Mouse (Mus musculus) mesoderm, embryonic 11.5 days (tissue): ENCODE data around the gene Mtus2.

Source experiments
- DNase-seq: peaks from one replicate; pipeline ENCODE4 v3.0.0-alpha.2; 2012; ENCODE audit warnings: low read depth, low spot score

The Mtus2 gene

GRCm38 (mm10) chr5:147957592-147958271, 612 bp downstream of the Mtus2 start:
- peak; percentile 48 for DNase-seq

GRCm38 (mm10) chr5:147958552-147958951, 1.4 kb downstream of the Mtus2 start:
- DNase-seq, result no peak

GRCm38 (mm10) chr5:147959088-147959487, 2.0 kb downstream of the Mtus2 start:
- DNase-seq, result no peak

GRCm38 (mm10) chr5:147960793-147961192, 3.7 kb downstream of the Mtus2 start:
- DNase-seq, result no peak

GRCm38 (mm10) chr5:147963820-147964580, 6.9 kb downstream of the Mtus2 start:
- no peak for DNase-seq

GRCm38 (mm10) chr5:147964776-147965175, 7.7 kb downstream of the Mtus2 start:
- DNase-seq, result no peak

- no peak for DNase-seq
Measured at GRCm38 (mm10) chr5:147966646-147967045, 9.5 kb downstream of the Mtus2 start.

GRCm38 (mm10) chr5:147969566-147969965, 12.4 kb downstream of the Mtus2 start:
- DNase-seq, result no peak

GRCm38 (mm10) chr5:147976001-147976400, 18.9 kb downstream of the Mtus2 start:
- no peak for DNase-seq

- DNase-seq, result no peak
Measured at GRCm38 (mm10) chr5:147980606-147981005, 23.5 kb downstream of the Mtus2 start.

GRCm38 (mm10) chr5:147990289-147990688, 33.2 kb downstream of the Mtus2 start:
- no peak for DNase-seq

- DNase-seq, result no peak
Measured at GRCm38 (mm10) chr5:147990775-147991174, 33.7 kb downstream of the Mtus2 start.

GRCm38 (mm10) chr5:147992581-147993378, 35.7 kb downstream of the Mtus2 start:
- DNase-seq, result peak; percentile 78

GRCm38 (mm10) chr5:148005263-148005662, 48.1 kb downstream of the Mtus2 start:
- no peak for DNase-seq

GRCm38 (mm10) chr5:148012156-148012555, 55.0 kb downstream of the Mtus2 start:
- DNase-seq, result no peak

GRCm38 (mm10) chr5:148014133-148014854, 57.2 kb downstream of the Mtus2 start:
- no peak for DNase-seq

GRCm38 (mm10) chr5:148015383-148015782, 58.3 kb downstream of the Mtus2 start:
- no peak for DNase-seq

GRCm38 (mm10) chr5:148017371-148017770, 60.3 kb downstream of the Mtus2 start:
- no peak for DNase-seq

GRCm38 (mm10) chr5:148022784-148023183, 65.7 kb downstream of the Mtus2 start:
- no peak for DNase-seq

- DNase-seq, result peak; percentile 71
Measured at GRCm38 (mm10) chr5:148026401-148027349, 69.6 kb downstream of the Mtus2 start.
